Mouse (Mus musculus) stomach, embryonic 16.5 days (tissue): ENCODE data around the gene Gprc5b. TPM values are rescaled to one million over a fixed set of nuclear protein-coding genes. Genes with fewer than 3 reads are reported as not detected.
A peak's percentile ranks its signal among the peaks of the same experiment; 100 is the strongest.

Experiments used
- ATAC-seq: fragments of 200-750 bp; cut with Nextera tagmentation; 2 replicates; pipeline ENCODE4 v1.8.0; 2017; ENCODE audit warnings: moderate number of reproducible peaks, moderate TSS enrichment; ENCODE audit not compliant: insufficient read depth, low FRiP score
- H3K27ac ChIP-seq: fragments of 300-500 bp; sonication (generic); 2 replicates; pipeline ENCODE4 v1.5.1; 2014; ENCODE audit warnings: low read length
- H3K27me3 ChIP-seq: fragments of 300-500 bp; sonication (generic); 2 replicates; pipeline ENCODE4 v1.6.1; 2014; ENCODE audit warnings: low read length, control low read depth, mixed read lengths; ENCODE audit not compliant: control insufficient read depth, insufficient read depth
- H3K36me3 ChIP-seq: fragments of 300-500 bp; sonication (generic); 2 replicates; pipeline ENCODE4 v1.6.1; 2014; ENCODE audit warnings: low read length; ENCODE audit not compliant: control insufficient read depth, insufficient read depth
- H3K4me1 ChIP-seq: fragments of 300-500 bp; sonication (generic); 2 replicates; pipeline ENCODE4 v1.6.1; 2014; ENCODE audit warnings: low read length, control low read depth, mixed read lengths; ENCODE audit not compliant: control insufficient read depth, insufficient read depth
- H3K4me2 ChIP-seq: fragments of 300-500 bp; sonication (generic); 2 replicates; pipeline ENCODE4 v1.6.1; 2014; ENCODE audit warnings: low read depth, low read length, mixed read lengths
- H3K4me3 ChIP-seq: fragments of 300-500 bp; sonication (generic); replicated peaks from 2 replicates; pipeline ENCODE4 v1.5.1; 2014; ENCODE audit warnings: mild to moderate bottlenecking, low read length
- H3K9ac ChIP-seq: fragments of 300-500 bp; sonication (generic); 2 replicates; pipeline ENCODE4 v1.6.1; 2014; ENCODE audit warnings: low read length
- H3K9me3 ChIP-seq: fragments of 300-500 bp; sonication (generic); replicated peaks from 2 replicates; pipeline ENCODE4 v1.6.1; 2016; ENCODE audit warnings: low read length, control low read depth; ENCODE audit not compliant: control insufficient read depth
- WGBS: fragments of 180-500 bp; shearing (Covaris S2); extraction: QIAGEN DNeasy Blood & Tissue Kit; methylation state at CpG from one replicate; pipeline ENCODE4 v1.1.7; 2014; 5-methylcytosine and 5-hydroxymethylcytosine counted together
- polyA plus RNA-seq: library from polyadenylated mRNA; unstranded; fragments of >200 nt; fragmentation: Nextera tagmentation; extraction: Ambion mirVana; gene quantifications from 2 replicates; pipeline ENCODE4 v1.2.1, GENCODE M21; 2015

Gene Gprc5b
- polyA plus RNA-seq, 1 experiment from 2014 or later, result 3.6 TPM

GRCm38 (mm10) chr7:118948677-118949282 lies 46.2 kb downstream of the Gprc5b start:
- Histone ChIP-seq H3K9ac (no peak overlapping the region), H3K9me3 (no peaks in the 10 kb centered on the region), H3K27me3 (no peaks in the 10 kb centered on the region), H3K36me3 (no peaks in the 10 kb centered on the region), H3K27ac (no peak overlapping the region), H3K4me2 (no peak overlapping the region), H3K4me1 (no peaks in the 10 kb centered on the region; the same call in 1 of the 2 replicates), H3K4me3 (no peak overlapping the region)
- ATAC-seq, result no peak
- WGBS, result 67% methylated on average over 2 of the region's 2 CpGs

- ATAC-seq, result no peak
- no peaks in the 10 kb centered on the region for H3K36me3 ChIP-seq
- no peak overlapping the region for H3K4me2 ChIP-seq
- H3K27me3 ChIP-seq, result no peaks in the 10 kb centered on the region
- H3K9me3 ChIP-seq, result no peaks in the 10 kb centered on the region
- peaks cover 1% of the 10 kb centered on the region; the same call in 1 of the 2 replicates for H3K4me1 ChIP-seq
- no peak overlapping the region for H3K9ac ChIP-seq
- H3K4me3 ChIP-seq, result no peak overlapping the region
- WGBS, result 66% methylated on average over 3 of the region's 3 CpGs
- H3K27ac ChIP-seq, result no peak overlapping the region
Measured at GRCm38 (mm10) chr7:118947241-118947640, 47.8 kb downstream of the Gprc5b start.

DNA sequence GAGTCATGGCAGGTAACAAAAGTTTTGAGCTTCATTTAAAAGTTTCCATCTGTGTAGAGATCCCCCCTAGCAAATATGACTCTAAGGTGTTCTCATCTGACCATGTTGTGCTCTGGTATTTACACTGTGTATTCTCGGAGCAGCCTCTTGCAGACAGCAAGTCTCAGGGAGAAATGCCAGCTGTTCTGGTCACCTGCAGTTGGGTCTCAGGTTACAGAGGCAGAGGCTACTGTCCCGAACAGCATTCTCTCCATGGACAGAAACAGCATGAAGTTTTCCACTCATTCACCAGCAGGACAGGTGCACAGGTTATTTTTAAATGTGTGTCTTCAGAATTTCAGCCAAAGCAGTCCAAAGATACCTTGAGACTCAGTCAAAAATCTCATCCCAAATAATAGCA lies 50.1 kb downstream of the Gprc5b start:
- no peak overlapping the region for H3K4me2 ChIP-seq
- no peaks in the 10 kb centered on the region for H3K9me3 ChIP-seq
- H3K36me3 ChIP-seq, result no peaks in the 10 kb centered on the region
- 25% methylated on average over 2 of the region's 2 CpGs for WGBS
- no peaks in the 10 kb centered on the region for H3K27me3 ChIP-seq
- peaks cover 2% of the 10 kb centered on the region; the same call in 1 of the 2 replicates for H3K4me1 ChIP-seq
- no peak for ATAC-seq
- H3K4me3 ChIP-seq, result no peak overlapping the region
- H3K9ac ChIP-seq, result no peak overlapping the region
- no peak overlapping the region for H3K27ac ChIP-seq

- no peaks in the 10 kb centered on the region for H3K27me3 ChIP-seq
- H3K9ac ChIP-seq, result no peak overlapping the region
- H3K36me3 ChIP-seq, result no peaks in the 10 kb centered on the region
- H3K27ac ChIP-seq, result no peak overlapping the region
- no peaks in the 10 kb centered on the region for H3K9me3 ChIP-seq
- no peak overlapping the region for H3K4me3 ChIP-seq
- H3K4me2 ChIP-seq, result no peak overlapping the region
- 0 out of 2 replicates have a peak, but pooled peaks cover 2% of the 10 kb centered on the region for H3K4me1 ChIP-seq
- WGBS, result 21% methylated on average over 7 of the region's 7 CpGs
- peak; percentile 69 for ATAC-seq
Measured at GRCm38 (mm10) chr7:118943170-118943569, 51.8 kb downstream of the Gprc5b start.

- Histone ChIP-seq H3K27ac (no peak overlapping the region), H3K4me1 (0 out of 2 replicates have a peak, but pooled peaks cover 2% of the 10 kb centered on the region), H3K27me3 (no peaks in the 10 kb centered on the region), H3K9ac (no peak overlapping the region), H3K4me3 (no peak overlapping the region), H3K9me3 (no peaks in the 10 kb centered on the region), H3K4me2 (no peak overlapping the region), H3K36me3 (no peaks in the 10 kb centered on the region)
- WGBS, result 52% methylated on average over 3 of the region's 3 CpGs
- ATAC-seq, result no peak
Measured at GRCm38 (mm10) chr7:118942297-118942696, 52.7 kb downstream of the Gprc5b start.

- ATAC-seq, result no peak
- 58% methylated on average over 11 of the region's 11 CpGs for WGBS
- Histone ChIP-seq H3K27ac (no peak overlapping the region), H3K4me1 (0 out of 2 replicates have a peak, but pooled peaks cover 2% of the 10 kb centered on the region), H3K9ac (no peak overlapping the region), H3K9me3 (no peaks in the 10 kb centered on the region), H3K36me3 (no peaks in the 10 kb centered on the region), H3K27me3 (no peaks in the 10 kb centered on the region), H3K4me2 (no peak overlapping the region), H3K4me3 (no peak overlapping the region)
Measured at GRCm38 (mm10) chr7:118937469-118938387, 57.3 kb downstream of the Gprc5b start.

DNA sequence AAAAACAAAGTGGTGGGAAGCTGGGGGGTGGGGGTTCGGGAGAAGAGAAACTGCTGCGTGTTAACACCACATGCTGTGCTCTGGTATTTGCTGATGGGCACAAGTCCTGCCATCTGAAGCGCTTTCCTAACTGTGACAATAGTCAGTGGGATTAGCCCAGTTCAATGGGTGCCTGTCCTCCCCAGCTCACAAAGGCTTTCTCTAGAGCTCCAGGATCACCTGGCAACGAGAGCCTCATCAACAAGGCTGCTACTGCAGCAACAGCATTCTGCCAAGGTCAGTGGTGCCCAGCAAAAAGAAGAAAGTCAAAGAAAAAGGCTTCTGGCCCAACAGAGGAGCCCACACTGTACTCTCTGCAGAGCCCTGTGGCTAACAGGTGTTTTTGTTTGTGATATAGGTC lies 58.2 kb downstream of the Gprc5b start:
- H3K4me1 ChIP-seq, result no peaks in the 10 kb centered on the region
- no peaks in the 10 kb centered on the region for H3K9me3 ChIP-seq
- no peaks in the 10 kb centered on the region for H3K27me3 ChIP-seq
- H3K27ac ChIP-seq, result no peak overlapping the region
- WGBS, result 42% methylated on average over 4 of the region's 4 CpGs
- no peak for ATAC-seq
- H3K36me3 ChIP-seq, result no peaks in the 10 kb centered on the region
- H3K4me2 ChIP-seq, result no peak overlapping the region
- no peak overlapping the region for H3K4me3 ChIP-seq
- H3K9ac ChIP-seq, result no peak overlapping the region

DNA sequence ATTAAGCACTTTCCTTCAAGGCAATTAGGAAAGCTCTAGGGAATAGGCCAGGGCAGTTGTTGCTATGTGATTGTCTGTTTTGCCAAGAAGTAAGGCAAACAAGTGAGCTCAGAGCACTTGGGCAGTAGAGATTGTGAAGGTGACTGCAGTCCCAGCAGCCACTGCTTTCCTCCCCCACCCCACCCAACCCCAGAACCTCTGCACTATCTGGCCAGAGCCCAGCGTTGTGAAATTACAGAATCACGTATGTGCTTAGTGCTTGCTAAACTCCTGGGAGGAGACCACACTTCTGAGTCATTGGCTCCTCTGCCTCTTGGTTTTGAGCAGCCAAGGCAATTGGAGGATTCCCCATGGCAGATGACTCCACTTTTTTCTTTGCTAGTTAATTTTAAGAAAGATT lies 59.7 kb downstream of the Gprc5b start:
- Histone ChIP-seq H3K27me3 (no peaks in the 10 kb centered on the region), H3K9me3 (no peaks in the 10 kb centered on the region), H3K4me1 (peaks cover under 1% of the 10 kb centered on the region; the same call in 1 of the 2 replicates), H3K4me2 (no peak overlapping the region), H3K36me3 (no peaks in the 10 kb centered on the region), H3K4me3 (no peak overlapping the region), H3K27ac (no peak overlapping the region), H3K9ac (no peak overlapping the region)
- ATAC-seq, result peak; percentile 71; the same call in 1 of the 2 replicates
- 32% methylated on average over 2 of the region's 2 CpGs for WGBS
